Mouse (Mus musculus) left cerebral cortex, adult 11 months (tissue): Measurements from ENCODE around the gene Pgc.

Experiments used
- DNase-seq: peaks from one replicate; pipeline ENCODE4 v3.0.0; 2022; ENCODE audit warnings: low spot score

Gene Pgc

GRCm38 (mm10) chr17:47750101-47750500 is 23.5 kb downstream of the Pgc start:
- no peak for DNase-seq

GRCm38 (mm10) chr17:47751811-47752210 is 25.2 kb downstream of the Pgc start:
- DNase-seq, result no peak

GRCm38 (mm10) chr17:47753130-47753775 is 26.6 kb downstream of the Pgc start:
- DNase-seq, result no peak

- no peak for DNase-seq
Measured at GRCm38 (mm10) chr17:47754246-47754645, 27.6 kb downstream of the Pgc start.

GRCm38 (mm10) chr17:47756366-47756765 is 29.7 kb downstream of the Pgc start:
- no peak for DNase-seq

- no peak for DNase-seq
Measured at GRCm38 (mm10) chr17:47757056-47757610, 30.5 kb downstream of the Pgc start.

- no peak for DNase-seq
Measured at GRCm38 (mm10) chr17:47759702-47760410, 33.2 kb downstream of the Pgc start.

- no peak for DNase-seq
Measured at GRCm38 (mm10) chr17:47762028-47762427, 35.4 kb downstream of the Pgc start.

- peak; percentile 79 for DNase-seq
Measured at GRCm38 (mm10) chr17:47762518-47763340, 36.1 kb downstream of the Pgc start.

- DNase-seq, result no peak
Measured at GRCm38 (mm10) chr17:47765986-47766385, 39.3 kb downstream of the Pgc start.

- no peak for DNase-seq
Measured at GRCm38 (mm10) chr17:47766407-47767043, 39.9 kb downstream of the Pgc start.

- no peak for DNase-seq
Measured at GRCm38 (mm10) chr17:47767081-47767455, 40.4 kb downstream of the Pgc start.

GRCm38 (mm10) chr17:47767456-47768141 is 41.0 kb downstream of the Pgc start:
- DNase-seq, result no peak

GRCm38 (mm10) chr17:47768707-47769276 is 42.1 kb downstream of the Pgc start:
- no peak for DNase-seq

GRCm38 (mm10) chr17:47769389-47770299 is 43.0 kb downstream of the Pgc start:
- no peak for DNase-seq

- DNase-seq, result no peak
Measured at GRCm38 (mm10) chr17:47773604-47774003, 47.0 kb downstream of the Pgc start.

GRCm38 (mm10) chr17:47777141-47777540 is 50.5 kb downstream of the Pgc start:
- no peak for DNase-seq

- no peak for DNase-seq
Measured at GRCm38 (mm10) chr17:47780470-47780869, 53.8 kb downstream of the Pgc start.

- DNase-seq, result no peak
Measured at GRCm38 (mm10) chr17:47782486-47782885, 55.8 kb downstream of the Pgc start.
